Mouse (Mus musculus) midbrain, embryonic 15.5 days (tissue): ENCODE measurements around the gene Keap1. TPM values are rescaled to one million over a fixed set of nuclear protein-coding genes. Genes with fewer than 3 reads are reported as not detected.
A peak's percentile ranks its signal among the peaks of the same experiment; 100 is the strongest.

ENCODE experiments used
- ATAC-seq: fragments of 200-750 bp; cut with Nextera tagmentation; replicated peaks from 2 replicates; pipeline ENCODE4 v1.8.0; 2017; ENCODE audit warnings: moderate TSS enrichment
- H3K27ac ChIP-seq: fragments of 300-500 bp; sonication (generic); 2 replicates; pipeline ENCODE4 v1.5.1; 2015; ENCODE audit warnings: mild to moderate bottlenecking, inconsistent platforms
- H3K27me3 ChIP-seq: fragments of 300-500 bp; sonication (generic); replicated peaks from 2 replicates; pipeline ENCODE4 v1.6.1; 2015; ENCODE audit warnings: inconsistent platforms
- H3K36me3 ChIP-seq: fragments of 300-500 bp; sonication (generic); replicated peaks from 2 replicates; pipeline ENCODE4 v1.6.1; 2015; ENCODE audit warnings: inconsistent platforms
- H3K4me1 ChIP-seq: fragments of 300-500 bp; sonication (generic); 2 replicates; pipeline ENCODE4 v1.6.1; 2015; ENCODE audit warnings: inconsistent platforms
- H3K4me2 ChIP-seq: fragments of 300-500 bp; sonication (generic); 2 replicates; pipeline ENCODE4 v1.6.1; 2015; ENCODE audit warnings: inconsistent platforms, mild to moderate bottlenecking, moderate library complexity
- H3K4me3 ChIP-seq: fragments of 300-500 bp; sonication (generic); 2 replicates; pipeline ENCODE4 v1.5.1; 2015; ENCODE audit warnings: mild to moderate bottlenecking, inconsistent platforms
- H3K9ac ChIP-seq: fragments of 300-500 bp; sonication (generic); 2 replicates; pipeline ENCODE4 v1.6.1; 2015; ENCODE audit warnings: mild to moderate bottlenecking, inconsistent platforms
- H3K9me3 ChIP-seq: fragments of 300-500 bp; sonication (generic); 2 replicates; pipeline ENCODE4 v1.6.1; 2016; ENCODE audit warnings: inconsistent platforms
- WGBS: fragments of 180-500 bp; shearing (Covaris S2); methylation state at CpG from one replicate; pipeline ENCODE4 v1.1.7; 2015; ENCODE audit warnings: mixed read lengths; 5-methylcytosine and 5-hydroxymethylcytosine counted together
- polyA plus RNA-seq: library from polyadenylated mRNA; unstranded; fragments of >200 nt; fragmentation: Nextera tagmentation; extraction: Ambion mirVana; gene quantifications from 2 replicates; pipeline ENCODE4 v1.2.1, GENCODE M21; 2015

Keap1 gene
- polyA plus RNA-seq, 1 experiment from 2014 or later = 75.4 TPM

- Histone ChIP-seq H3K4me1 (peaks cover 4% of the 10 kb centered on the region; the same call in 1 of the 2 replicates), H3K4me2 (no peak overlapping the region), H3K9me3 (no peaks in the 10 kb centered on the region), H3K4me3 (no peak overlapping the region), H3K36me3 (no peaks in the 10 kb centered on the region), H3K27me3 (peaks cover 23% of the 10 kb centered on the region), H3K27ac (no peak overlapping the region), H3K9ac (no peak overlapping the region)
- ATAC-seq = no peak
- WGBS = 49% methylated on average over 2 of the region's 2 CpGs
Observed at GRCm38 (mm10) chr9:21184733-21185132, 54.4 kb downstream of the Keap1 start.

GRCm38 (mm10) chr9:21183905-21184413 is 55.2 kb downstream of the Keap1 start:
- Histone ChIP-seq H3K4me1 (peaks cover 4% of the 10 kb centered on the region; the same call in 1 of the 2 replicates), H3K27me3 (peaks cover 23% of the 10 kb centered on the region), H3K9ac (no peak overlapping the region), H3K27ac (no peak overlapping the region), H3K9me3 (no peaks in the 10 kb centered on the region), H3K4me3 (no peak overlapping the region), H3K36me3 (no peaks in the 10 kb centered on the region), H3K4me2 (peak overlapping the region; percentile 31)
- ATAC-seq = no peak
- WGBS = 7% methylated on average over 31 of the region's 34 CpGs

- Histone ChIP-seq H3K27ac (no peak overlapping the region), H3K9me3 (no peaks in the 10 kb centered on the region), H3K4me1 (peaks cover 4% of the 10 kb centered on the region; the same call in 1 of the 2 replicates), H3K36me3 (no peaks in the 10 kb centered on the region), H3K27me3 (peaks cover 23% of the 10 kb centered on the region), H3K4me3 (no peak overlapping the region), H3K9ac (no peak overlapping the region), H3K4me2 (0 out of 2 replicates have a peak overlapping the region, but pooled peaks have one; percentile 31)
- whole genome bisulfite sequencing = 83% methylated on average over 6 of the region's 6 CpGs
- no peak for ATAC-seq
Observed at GRCm38 (mm10) chr9:21183421-21183820, 55.7 kb downstream of the Keap1 start.

GRCm38 (mm10) chr9:21181421-21182220 is 57.5 kb downstream of the Keap1 start:
- Histone ChIP-seq H3K27me3 (peaks cover 23% of the 10 kb centered on the region), H3K4me3 (peak overlapping the region; percentile 5; the same call in 1 of the 2 replicates), H3K9ac (no peak overlapping the region), H3K9me3 (no peaks in the 10 kb centered on the region), H3K27ac (no peak overlapping the region), H3K36me3 (no peaks in the 10 kb centered on the region), H3K4me2 (peak overlapping the region; percentile 29), H3K4me1 (peaks cover 4% of the 10 kb centered on the region; the same call in 1 of the 2 replicates)
- no peak for ATAC-seq
- WGBS = 6% methylated on average over 48 of the region's 48 CpGs

- ATAC-seq = no peak
- WGBS = 54% methylated on average over 1 of the region's 1 CpGs
- peaks cover 23% of the 10 kb centered on the region for H3K27me3 ChIP-seq
Observed at GRCm38 (mm10) chr9:21180841-21181240, 58.3 kb downstream of the Keap1 start.

GRCm38 (mm10) chr9:21180402-21180801 is 58.8 kb downstream of the Keap1 start:
- no peaks in the 10 kb centered on the region for H3K9me3 ChIP-seq
- H3K36me3 ChIP-seq = no peaks in the 10 kb centered on the region
- WGBS = 54% methylated on average over 4 of the region's 4 CpGs
- peaks cover 23% of the 10 kb centered on the region for H3K27me3 ChIP-seq
- peaks cover 4% of the 10 kb centered on the region; the same call in 1 of the 2 replicates for H3K4me1 ChIP-seq
- no peak for ATAC-seq
- H3K4me3 ChIP-seq = no peak overlapping the region
- H3K9ac ChIP-seq = no peak overlapping the region
- H3K27ac ChIP-seq = no peak overlapping the region
- no peak overlapping the region for H3K4me2 ChIP-seq

More at GRCm38 (mm10) chr9:21180841-21181240, 58.3 kb downstream of the Keap1 start:
- H3K27ac ChIP-seq = no peak overlapping the region
- no peak overlapping the region for H3K9ac ChIP-seq
- no peak overlapping the region for H3K4me3 ChIP-seq
- peaks cover 4% of the 10 kb centered on the region; the same call in 1 of the 2 replicates for H3K4me1 ChIP-seq
- H3K36me3 ChIP-seq = no peaks in the 10 kb centered on the region
- no peaks in the 10 kb centered on the region for H3K9me3 ChIP-seq
- no peak overlapping the region for H3K4me2 ChIP-seq

Other genes with a start within 250 kb of the Keap1 start
- 93.4 and 110 TPM in 2 replicates for gene Mrpl4, start 236.6 kb downstream of the Keap1 start, polyA plus RNA-seq
- gene Icam1, start 223.4 kb downstream of the Keap1 start, polyA plus RNA-seq = 3.3 and 3.9 TPM in 2 replicates
- 0.27 TPM in 2 replicates for gene Icam4, start 210.0 kb downstream of the Keap1 start, polyA plus RNA-seq
- 1.8 TPM in 2 replicates for gene Icam5, start 207.3 kb downstream of the Keap1 start, polyA plus RNA-seq
- 0.86 and 3.1 TPM in 2 replicates for gene Zglp1, start 172.3 kb downstream of the Keap1 start, polyA plus RNA-seq
- 1.9 and 2.4 TPM in 2 replicates for gene Gm49373, start 166.3 kb downstream of the Keap1 start, polyA plus RNA-seq
- 70.1 and 70.5 TPM in 2 replicates for gene Fdx1l, start 165.7 kb downstream of the Keap1 start, polyA plus RNA-seq
- gene Gm38431, start 147.4 kb downstream of the Keap1 start, polyA plus RNA-seq = 2.2 and 2.3 TPM in 2 replicates
- gene Raver1, start 147.4 kb downstream of the Keap1 start, polyA plus RNA-seq = 35.0 and 36.1 TPM in 2 replicates
- gene Tyk2, start 108.1 kb downstream of the Keap1 start, polyA plus RNA-seq = 12.5 TPM in 2 replicates
- gene Cdc37, start 89.4 kb downstream of the Keap1 start, polyA plus RNA-seq = 215 and 226 TPM in 2 replicates
- gene Pde4a, start 73.6 kb downstream of the Keap1 start, polyA plus RNA-seq = 42.7 and 44.5 TPM in 2 replicates
- 2.8 and 4.2 TPM in 2 replicates for gene S1pr5, start 9.1 kb upstream of the Keap1 start, polyA plus RNA-seq
- gene Atg4d, start 25.9 kb upstream of the Keap1 start, polyA plus RNA-seq = 54.7 and 55.7 TPM in 2 replicates
- gene Kri1, start 48.6 kb upstream of the Keap1 start, polyA plus RNA-seq = 17.1 and 20.8 TPM in 2 replicates
- gene Cdkn2d, start 52.0 kb upstream of the Keap1 start, polyA plus RNA-seq = 87.3 and 92.1 TPM in 2 replicates
- gene Ap1m2, start 73.0 kb upstream of the Keap1 start, polyA plus RNA-seq = 1.1 and 1.2 TPM in 2 replicates
- gene Slc44a2, start 81.3 kb upstream of the Keap1 start, polyA plus RNA-seq = 63.3 and 70.0 TPM in 2 replicates
- gene Ilf3, start 128.5 kb upstream of the Keap1 start, polyA plus RNA-seq = 246 and 256 TPM in 2 replicates
- 59.0 and 59.3 TPM in 2 replicates for gene Qtrt1, start 172.5 kb upstream of the Keap1 start, polyA plus RNA-seq
- 71.5 and 74.9 TPM in 2 replicates for gene Dnm2, start 185.5 kb upstream of the Keap1 start, polyA plus RNA-seq